Mouse (Mus musculus): ENCODE results near the gene Msrb3.
A peak's percentile ranks its signal among the peaks of the same experiment; 100 is the strongest.

Msrb3 gene

DNA sequence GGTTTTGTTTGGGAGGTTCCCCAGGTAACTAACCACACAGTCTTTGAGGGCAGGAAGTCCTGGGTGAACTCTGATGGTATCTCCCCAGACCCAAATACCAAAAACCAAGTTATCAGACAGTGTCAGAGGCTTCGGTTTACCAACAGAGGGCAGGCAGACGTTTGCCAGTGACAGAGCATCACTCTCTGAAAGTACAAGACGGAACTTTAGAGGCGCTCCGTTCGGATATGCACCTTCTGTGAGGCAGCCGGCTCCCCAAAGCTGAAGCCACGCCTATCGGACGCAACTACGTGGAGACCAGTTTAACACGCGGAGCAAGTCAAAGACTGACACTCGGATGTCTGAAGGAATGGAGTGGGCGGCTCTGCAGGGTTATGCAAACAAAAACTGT is 3.0 kb downstream of the Msrb3 start:
- DNase-seq, result peak; percentile 22

DNA sequence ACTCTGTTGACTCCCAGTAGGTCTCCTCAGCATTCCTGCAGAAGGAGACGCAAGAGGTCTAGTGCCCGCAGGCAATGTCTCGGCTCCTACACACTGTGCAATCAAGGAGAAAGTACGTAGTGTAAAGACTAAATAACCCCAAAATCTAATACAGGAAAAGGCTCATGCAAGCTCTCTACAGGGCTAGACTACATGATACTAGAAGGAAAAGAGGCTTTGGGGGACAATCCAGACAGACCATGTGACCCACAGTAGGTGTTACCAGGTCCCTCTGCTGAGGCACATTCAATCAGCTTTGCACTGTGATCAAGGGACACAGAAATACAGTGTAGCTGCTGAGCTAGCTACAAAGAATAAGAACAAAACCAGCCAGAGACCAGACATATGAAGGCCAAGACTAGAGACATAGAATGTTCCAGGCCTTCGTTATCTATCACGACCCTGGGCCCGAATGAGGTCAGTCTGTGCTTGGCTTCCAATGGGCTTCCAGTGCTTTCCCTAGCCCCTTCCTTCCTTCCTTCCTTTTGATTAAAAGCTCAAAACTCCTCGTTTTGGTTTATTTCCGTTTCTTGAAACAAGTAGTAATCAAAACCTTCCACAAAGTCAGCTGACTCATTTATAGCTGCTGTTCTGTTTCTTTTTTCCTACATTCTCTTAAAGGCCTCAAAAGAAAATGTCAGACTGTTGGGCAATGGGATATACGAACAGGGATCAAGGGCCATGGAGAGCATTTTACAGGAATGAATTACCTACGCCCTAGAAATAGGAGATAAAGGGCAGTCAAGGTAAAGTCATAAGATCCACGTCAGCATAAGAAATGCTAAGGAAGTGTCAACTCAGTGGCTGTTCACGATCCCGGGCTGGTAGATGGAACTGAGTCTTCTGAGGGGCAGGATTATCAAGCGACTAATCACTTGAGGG is 3.7 kb downstream of the Msrb3 start:
- no peak for DNase-seq

DNA sequence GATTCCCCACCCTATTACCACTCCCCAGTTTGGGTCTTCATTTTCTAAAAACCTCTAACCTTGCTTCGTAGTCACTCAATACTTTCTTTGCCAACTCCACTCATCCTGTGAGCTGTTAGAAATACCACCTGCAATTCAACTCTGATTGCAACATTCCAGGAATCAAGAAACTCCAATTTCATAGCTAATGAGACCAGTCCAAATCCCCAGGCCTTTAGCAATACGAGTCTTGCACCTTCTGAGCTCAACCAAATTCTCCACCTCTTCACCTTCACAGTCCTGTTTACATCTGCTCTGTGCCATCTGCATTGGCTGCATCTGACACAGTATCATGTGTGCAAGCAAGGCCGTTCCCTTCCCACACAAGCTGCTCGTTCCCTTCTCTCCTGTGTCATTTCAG is 5.0 kb downstream of the Msrb3 start:
- DNase-seq, result no peak

DNA sequence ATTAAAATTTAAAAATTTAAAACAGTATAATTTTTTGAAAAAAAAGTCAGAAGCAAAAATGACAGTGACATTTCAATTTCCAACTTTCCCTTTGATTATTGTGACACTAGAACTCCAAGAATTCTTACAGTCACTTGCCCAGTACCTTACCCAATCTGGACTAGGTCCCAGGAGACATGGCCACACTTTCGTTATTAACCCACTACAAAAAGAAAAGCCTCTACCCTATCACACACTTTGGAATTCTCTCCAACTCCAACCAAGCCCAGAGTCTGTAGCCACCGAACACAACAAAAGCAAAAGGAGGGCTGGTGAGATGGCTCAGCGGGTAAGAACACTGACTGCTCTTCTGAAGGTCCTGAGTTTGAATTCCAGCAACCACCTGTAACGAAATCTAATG is 7.8 kb downstream of the Msrb3 start:
- no peak for DNase-seq

DNA sequence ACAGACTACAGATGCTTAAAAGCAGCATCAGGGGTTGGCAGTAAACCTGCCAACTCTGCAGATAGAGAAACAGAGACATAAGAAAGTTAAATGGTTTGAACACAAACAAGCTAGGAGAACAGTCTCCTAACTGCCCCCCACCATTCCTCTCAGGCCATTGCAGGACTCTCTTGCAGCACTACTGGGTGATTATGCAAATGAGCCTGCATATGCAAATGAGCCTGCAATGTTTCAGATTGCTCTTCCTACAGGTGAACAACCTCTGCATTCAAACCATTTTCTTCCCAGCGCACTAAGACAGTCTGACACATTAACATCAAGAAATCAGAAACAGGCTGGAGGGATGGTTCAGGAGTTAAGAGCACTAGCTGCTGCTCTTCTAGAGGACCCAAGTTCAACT is 8.3 kb downstream of the Msrb3 start:
- DNase-seq, result no peak

DNA sequence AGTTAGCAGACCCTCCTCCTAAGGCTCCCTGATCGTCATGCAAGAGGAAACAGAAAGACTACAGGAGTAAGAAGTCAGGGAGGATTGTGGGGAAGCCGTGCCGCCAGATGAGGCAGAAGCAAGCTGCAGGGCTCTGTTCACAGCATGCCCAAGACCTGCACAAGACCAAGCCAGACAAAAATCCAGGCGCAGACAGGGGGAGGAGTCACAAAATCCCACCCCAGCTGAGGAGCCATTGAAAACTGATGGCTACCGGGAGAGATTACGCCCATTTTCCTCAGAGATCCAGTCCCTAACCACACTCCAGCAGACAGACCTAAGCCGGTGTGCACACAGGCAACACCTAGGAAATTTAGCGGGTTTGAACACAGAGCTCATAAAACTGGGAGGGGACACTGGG is 10.4 kb downstream of the Msrb3 start:
- no peak for DNase-seq

DNA sequence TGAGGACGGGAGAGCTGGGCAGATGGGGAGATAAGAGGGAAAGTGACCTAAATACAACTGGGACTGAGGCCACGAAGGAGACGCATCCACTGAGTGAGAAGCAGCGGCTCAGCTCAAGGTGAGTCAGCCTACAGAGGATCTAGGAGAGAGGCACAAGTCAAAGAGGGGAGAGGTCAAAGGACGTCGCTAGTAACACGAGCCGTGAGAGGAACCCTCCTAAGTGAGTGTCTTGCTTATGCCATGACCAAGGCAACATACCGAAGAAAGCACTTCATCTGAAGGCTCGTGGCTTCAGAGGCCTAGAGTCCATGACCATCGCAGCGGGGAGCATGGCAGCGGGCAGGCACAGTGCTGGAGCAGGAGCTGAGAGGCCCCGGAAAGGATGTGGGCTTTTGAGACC is 14.7 kb downstream of the Msrb3 start:
- DNase-seq, result no peak

DNA sequence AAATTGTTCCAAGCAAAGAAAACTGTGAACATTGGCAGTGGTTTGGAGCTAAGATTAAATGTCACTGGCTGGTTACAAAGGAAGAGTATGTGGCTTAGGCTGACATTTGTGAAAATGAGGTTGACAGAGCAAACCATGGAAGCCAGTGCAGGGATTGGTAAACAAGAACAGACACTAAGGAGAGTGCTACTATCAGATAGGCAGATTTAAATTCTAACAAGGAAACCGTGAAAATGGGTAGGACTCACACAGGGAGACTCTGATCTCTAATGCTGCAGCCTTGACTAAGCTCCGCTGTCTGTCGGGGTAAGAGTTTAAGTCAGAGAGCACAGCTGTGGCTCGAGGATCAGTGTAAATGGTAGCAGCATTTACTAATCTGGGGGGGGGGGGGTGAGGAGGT is 15.2 kb downstream of the Msrb3 start:
- DNase-seq, result no peak

DNA sequence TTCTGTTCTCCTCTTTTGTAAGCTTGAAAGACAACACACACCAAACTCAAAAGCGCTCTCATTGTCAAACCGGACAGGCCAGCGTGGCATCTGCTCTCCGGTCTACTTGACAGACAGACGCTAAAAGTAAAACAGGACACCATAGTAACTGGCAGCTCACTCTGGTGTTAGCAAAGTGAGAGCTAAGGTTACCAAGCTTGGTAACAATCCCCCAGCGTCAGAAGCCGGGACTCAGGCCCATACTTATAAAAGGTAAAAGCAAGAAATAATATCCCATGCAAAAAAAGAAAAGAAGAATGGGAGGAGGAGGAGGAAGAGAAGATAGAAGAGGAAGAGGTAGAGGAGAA is 15.9 kb downstream of the Msrb3 start:
- DNase-seq, result no peak

DNA sequence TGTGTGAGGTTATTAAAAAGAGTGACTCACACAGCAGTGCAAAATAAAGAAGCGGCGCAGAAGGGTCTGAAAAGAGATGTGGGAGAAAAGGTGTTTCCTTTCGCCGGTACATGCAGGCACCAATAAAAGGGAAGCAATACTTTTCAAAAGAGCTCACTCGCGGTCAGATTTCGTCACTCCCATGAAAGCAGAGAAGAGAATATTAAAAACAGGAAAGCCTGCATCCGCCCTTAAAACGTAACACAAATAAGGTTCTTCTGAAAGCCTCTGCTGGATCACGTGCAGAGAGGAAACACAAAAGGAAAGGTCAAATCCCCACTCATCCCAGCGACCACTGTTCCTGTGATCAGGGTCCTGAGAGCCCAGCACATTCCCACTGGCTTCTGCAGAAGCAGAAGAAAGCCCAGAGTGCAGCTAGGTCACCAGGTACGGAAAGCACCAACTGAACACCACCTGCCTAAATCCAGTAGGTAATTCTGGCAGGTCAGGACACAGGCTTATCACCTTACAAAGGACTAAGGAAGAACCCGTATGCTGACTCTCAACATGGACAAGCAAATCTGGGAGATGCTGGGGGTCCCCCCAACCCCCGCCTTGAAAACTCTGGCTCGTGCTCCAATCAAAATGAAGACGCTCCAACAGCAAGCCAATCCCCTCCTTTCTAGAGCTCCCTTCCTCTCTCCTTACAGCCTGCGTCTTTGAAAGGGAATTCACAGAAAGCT is 16.4 kb downstream of the Msrb3 start:
- DNase-seq, result no peak

DNA sequence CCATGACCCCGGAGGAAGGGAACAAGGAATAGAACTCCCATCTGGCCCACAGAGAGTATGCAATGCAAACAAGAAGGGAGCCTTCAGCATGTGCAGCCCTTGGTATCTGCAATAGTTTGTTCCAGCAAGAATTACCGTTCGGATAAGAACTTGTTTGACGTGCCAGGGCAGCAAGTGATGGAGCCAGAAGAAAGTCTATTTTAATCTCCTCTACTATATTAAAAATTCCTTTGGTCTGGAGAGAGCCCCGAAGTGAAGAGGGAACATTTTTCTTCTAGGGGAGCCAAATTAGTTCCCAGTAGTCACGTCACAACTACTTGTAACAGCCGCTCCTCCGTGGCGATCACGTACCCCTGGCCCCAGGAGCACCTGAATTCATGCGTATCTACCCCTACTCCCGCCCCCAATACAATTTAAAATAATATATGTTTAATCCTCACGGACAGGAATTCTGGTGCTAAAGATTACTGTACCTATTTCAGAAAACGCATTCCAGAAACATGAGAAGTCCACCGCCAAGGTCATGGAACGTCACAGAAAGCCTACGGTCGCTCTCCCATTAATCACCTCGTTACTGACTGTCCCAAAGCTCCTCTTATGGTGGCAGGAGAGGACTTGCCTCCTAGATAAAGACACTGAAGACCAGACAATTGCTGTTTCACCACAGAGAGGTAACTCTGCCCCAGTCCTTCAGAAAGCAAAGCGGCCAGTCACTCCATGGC is 22.2 kb downstream of the Msrb3 start:
- no peak for DNase-seq

DNA sequence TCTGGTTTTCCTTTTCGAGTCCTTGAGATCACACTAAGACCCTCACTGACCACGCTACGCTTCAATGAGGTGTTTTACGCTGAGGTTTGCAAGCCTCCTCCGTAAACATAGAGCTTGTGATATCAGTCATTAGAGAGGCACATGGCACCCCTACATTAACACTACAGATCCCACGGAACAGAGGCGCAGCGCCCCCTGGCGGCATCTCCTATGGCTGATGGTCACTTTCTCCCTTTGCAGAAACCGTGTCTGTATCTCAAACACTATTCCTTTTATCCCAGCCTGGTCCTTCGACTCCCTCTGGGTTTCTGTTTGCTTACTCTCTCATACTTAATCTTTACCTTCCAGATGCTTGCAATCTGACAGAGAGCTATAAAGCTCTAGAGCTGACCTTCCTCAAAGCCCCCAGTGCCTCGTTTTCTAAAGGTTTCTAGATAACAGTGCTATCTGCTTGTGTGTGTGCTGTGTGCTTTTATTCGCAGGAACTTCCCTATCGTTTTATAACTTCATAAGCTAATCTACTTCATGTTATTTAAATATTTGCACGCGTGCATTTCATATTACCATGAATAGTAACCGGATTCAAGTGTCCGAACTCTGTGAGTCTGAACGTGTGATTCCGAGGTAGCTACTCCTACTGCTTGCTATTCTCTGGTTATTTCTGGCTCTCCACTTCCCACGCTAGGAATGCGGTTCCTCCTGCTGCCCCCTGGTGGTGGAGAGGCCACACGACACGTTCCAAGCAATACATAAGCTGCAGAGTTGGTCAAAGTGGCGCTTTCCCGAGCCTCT is 23.0 kb downstream of the Msrb3 start:
- DNase-seq, result peak; percentile 57

DNA sequence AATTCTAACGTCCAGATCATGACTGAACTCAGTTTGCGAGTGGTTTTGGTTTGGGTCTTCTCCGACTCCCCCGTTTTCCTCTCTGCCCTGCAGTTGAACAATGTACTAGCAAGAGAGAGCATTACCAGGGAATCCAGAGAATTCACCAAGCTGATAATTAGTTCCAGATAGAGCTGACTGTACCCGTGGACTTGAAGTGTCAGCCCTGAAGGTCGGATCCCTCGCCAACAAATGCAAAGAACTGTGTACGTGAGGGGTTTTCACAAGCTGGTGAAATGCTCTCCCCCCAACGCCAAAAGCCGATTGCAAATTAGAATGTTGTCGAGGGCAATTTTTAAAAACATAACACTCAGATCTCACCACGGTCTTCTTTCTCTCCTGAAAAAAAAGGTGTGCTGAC is 24.6 kb downstream of the Msrb3 start:
- no peak for DNase-seq

DNA sequence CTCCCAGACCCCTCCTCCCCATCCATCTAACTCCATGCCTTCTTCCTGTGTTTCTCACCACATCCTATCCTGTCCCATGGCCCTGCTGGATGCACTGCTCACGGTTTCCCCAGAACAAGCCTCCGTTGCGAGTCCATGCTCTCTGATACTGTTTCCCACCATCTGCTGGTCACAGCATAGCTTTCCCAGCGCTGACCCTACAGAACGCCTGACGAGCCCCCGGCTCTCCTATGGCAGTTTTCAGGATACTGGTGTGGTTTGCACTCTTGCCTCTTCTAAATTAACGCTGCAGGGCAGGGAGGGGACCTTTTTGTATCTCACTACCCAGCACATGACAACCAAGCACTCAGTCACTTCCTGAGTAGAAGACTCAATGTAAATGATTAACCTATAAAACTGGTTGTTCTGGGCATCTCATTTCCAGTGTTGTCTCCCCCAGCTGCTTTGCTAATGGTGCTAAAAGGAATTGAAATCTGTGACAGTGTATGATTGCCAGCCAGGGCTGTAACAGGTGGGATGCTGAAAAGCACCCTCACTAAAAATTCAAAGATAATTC is 25.2 kb downstream of the Msrb3 start:
- no peak for DNase-seq

DNA sequence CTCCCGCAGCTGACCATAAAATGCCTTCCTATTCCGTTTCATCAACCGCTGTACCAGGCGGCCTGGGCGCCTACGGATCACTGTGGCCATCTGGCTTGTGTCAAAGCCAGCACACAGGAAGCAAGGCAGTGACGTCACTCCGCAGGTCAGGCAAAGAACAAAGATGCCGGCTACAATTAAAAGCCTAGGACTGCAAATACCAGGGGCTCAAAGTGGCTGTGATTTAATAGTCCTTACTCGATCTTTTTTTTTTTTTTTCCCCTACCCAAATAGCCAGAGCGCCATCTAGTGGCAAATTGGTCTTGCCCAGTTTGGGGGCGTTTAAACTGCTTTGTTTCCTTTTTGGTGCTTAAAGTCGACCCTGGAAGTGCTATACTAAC is 26.4 kb downstream of the Msrb3 start:
- DNase-seq, result no peak

DNA sequence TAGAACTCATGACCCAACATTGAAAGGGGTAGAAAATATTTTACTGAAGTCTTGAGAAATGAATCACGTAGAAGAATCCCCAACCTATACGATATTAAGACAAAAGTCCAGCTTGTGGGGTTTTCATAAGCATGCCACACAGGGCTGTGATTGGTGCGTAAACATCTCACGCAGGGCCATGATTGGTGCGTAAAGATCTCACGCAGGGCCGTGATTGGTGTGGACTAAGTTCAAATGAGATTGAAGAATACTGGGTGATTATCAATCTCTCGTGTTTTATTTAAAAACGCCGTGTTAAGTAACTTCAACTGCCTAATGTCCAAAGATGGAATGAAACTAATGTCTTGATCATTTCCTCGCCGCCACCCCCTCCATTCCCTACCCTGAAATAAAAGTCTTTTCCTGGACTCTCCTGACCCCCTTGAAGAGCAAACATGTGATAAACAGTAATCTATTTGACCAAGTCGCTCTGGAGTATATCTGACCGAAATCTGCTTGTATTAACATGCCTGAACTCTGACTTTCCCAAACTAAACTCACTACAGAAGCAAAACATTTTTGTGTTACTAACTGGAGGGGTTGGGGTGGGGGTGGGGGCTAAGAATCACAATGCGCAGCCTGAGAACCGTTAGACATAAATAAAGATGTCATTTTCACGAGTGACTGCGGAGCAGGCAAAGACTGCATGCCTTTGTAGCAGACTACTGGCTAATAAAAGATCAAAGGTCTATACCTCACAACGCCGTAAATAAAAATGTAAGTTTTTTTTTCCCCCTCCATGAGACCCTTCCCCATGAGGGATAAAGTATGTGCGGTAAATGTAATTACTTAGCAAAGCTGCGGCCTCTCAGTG is 27.0 kb downstream of the Msrb3 start:
- no peak for DNase-seq

DNA sequence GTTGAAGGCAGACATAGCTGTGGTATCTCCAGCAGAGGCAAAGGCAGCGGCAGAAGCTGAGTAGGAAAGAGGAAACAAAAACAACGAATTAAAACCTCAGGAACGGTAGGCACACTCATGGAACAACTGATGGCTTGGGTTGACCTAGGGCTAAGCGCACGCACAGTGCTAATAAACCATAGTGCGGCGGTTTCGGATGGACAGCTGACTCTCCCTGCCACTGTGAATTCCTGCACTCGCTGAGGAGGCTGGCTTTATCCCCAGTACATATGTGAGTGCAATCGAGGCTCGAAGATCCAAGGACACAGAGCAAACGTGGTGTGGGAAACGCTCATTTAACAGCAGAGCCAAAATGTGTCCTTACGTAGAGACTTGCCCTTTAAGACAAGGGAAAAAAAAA is 27.8 kb downstream of the Msrb3 start:
- DNase-seq, result no peak

DNA sequence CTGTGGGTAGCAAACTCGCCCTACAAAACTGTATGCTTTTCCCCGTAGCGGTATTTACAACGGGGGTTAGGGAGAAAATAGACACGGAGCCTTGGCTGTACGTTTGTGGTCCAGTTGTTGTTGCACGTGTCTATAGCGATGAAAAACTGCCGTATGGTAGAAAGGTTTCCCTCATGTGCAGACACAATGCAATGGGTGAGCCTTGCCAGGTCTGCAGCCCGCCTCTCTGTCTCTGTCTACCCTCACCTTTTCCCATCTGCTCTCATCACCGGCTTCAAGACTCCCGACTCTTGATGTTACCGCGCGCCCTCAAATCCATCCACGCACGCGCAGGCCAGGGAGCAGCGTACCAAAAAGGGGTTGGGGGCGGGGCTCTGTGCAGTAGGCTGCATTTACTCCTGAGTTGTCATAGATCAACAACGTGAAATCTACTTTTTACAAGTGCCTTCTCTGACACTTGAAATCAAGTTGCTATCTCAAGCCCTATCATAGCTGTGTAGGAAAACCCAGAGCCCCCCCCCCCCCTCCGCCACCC is 29.6 kb downstream of the Msrb3 start:
- no peak for DNase-seq

DNA sequence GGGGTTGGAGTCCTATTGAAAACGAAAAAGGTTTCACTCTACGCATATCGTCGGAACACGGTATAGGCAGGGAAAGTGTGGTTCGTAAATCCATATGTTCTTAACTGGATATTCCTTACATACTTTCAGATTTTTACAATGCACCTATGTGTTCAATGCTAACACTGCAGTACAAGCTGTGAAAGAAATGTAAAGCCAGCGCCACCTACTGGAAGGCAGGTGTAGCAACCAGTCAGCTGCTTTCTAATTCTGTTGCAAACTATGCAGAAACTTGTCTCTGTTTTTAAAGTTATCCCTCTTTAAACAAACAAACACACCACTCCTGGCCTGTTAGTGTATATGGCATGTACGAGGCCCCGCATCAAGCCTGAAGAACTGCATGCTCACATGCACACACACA is 34.5 kb downstream of the Msrb3 start:
- peak; percentile 45 for DNase-seq

DNA sequence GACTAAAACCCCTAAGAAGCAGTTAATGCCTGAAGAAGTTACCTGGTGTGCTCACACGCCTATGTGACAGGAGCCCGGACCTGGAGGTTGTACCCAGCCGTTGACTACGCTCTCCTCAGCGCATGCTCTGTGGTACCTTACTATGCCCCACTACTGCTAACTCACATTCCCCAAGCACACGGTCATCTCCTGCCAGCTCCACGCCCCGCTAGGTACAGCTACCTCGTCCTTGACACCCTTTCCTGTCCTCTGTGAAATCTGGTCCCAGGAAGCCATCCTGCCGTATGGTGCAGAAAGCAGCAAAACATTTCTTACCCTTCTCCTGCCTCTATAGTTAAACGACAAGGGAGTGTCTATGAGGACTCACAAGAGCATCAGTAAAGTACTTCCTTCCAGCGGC is 37.2 kb downstream of the Msrb3 start:
- no peak for DNase-seq

DNA sequence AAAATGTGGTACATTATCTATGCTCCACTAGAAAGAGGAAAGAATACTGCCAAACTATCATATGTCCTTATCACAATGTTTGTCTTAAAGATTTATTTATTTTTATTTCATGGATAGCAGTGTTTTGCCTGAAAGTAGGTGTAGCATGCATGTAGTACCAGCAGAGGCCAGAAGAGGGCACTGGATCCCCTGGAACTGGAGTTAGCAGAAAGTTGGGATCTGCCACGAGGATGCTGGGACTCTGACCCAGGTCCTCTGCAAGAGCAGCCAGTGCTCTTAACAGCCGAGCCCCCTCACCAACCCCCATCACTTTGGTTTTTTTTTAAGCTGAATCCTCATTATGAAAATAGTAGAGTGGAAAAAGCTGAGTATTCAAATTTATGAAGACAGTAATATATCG is 37.7 kb downstream of the Msrb3 start:
- peak; percentile 27 for DNase-seq
